Mouse (Mus musculus) hindbrain, embryonic 11.5 days (tissue): ENCODE results near the gene Arhgap18. TPM values are rescaled to one million over a fixed set of nuclear protein-coding genes. Genes with fewer than 3 reads are reported as not detected.

Source experiments
- ATAC-seq: fragments of 200-750 bp; cut with Nextera tagmentation; 2 replicates; pipeline ENCODE4 v1.8.0; 2017; ENCODE audit warnings: mild to moderate bottlenecking, moderate TSS enrichment, moderate library complexity; ENCODE audit not compliant: low FRiP score
- DNase-seq: peaks from one replicate; pipeline ENCODE4 v3.0.0-alpha.2; 2015; ENCODE audit warnings: low spot score
- H3K27ac ChIP-seq: fragments of 300-500 bp; sonication (generic); 2 replicates; pipeline ENCODE4 v1.5.1; 2014; ENCODE audit warnings: mild to moderate bottlenecking, low read depth, low read length
- H3K27me3 ChIP-seq: fragments of 300-500 bp; sonication (generic); 2 replicates; pipeline ENCODE4 v1.6.1; 2014; ENCODE audit warnings: mild to moderate bottlenecking, low read length, moderate library complexity, mixed read lengths; ENCODE audit not compliant: control insufficient read depth, insufficient read depth
- H3K36me3 ChIP-seq: fragments of 300-500 bp; sonication (generic); 2 replicates; pipeline ENCODE4 v1.6.1; 2014; ENCODE audit warnings: mild to moderate bottlenecking, low read length, moderate library complexity, mixed read lengths; ENCODE audit not compliant: control insufficient read depth, insufficient read depth
- H3K4me1 ChIP-seq: fragments of 300-500 bp; sonication (generic); replicated peaks from 2 replicates; pipeline ENCODE4 v1.6.1; 2014; ENCODE audit warnings: low read length, mixed read lengths; ENCODE audit not compliant: control insufficient read depth, insufficient read depth
- H3K4me2 ChIP-seq: fragments of 300-500 bp; sonication (generic); replicated peaks from 2 replicates; pipeline ENCODE4 v1.6.1; 2014; ENCODE audit warnings: mild to moderate bottlenecking, low read depth, low read length
- H3K4me3 ChIP-seq: fragments of 300-500 bp; sonication (generic); 2 replicates; pipeline ENCODE4 v1.5.1; 2014; ENCODE audit warnings: low read depth, low read length
- H3K9ac ChIP-seq: fragments of 300-500 bp; sonication (generic); 2 replicates; pipeline ENCODE4 v1.6.1; 2014; ENCODE audit warnings: low read depth, low read length
- H3K9me3 ChIP-seq: fragments of 300-500 bp; sonication (generic); 2 replicates; pipeline ENCODE4 v1.6.1; 2016; ENCODE audit warnings: low read length; ENCODE audit not compliant: control insufficient read depth
- WGBS: fragments of 180-500 bp; shearing (Covaris S2); extraction: QIAGEN DNeasy Blood & Tissue Kit; methylation state at CpG from one replicate; pipeline ENCODE4 v1.1.7; 2014; 5-methylcytosine and 5-hydroxymethylcytosine counted together
- polyA plus RNA-seq: library from polyadenylated mRNA; unstranded; fragments of >200 nt; fragmentation: Nextera tagmentation; extraction: Ambion mirVana; gene quantifications from 2 replicates; pipeline ENCODE4 v1.2.1, GENCODE M21; 2014

Gene Arhgap18
- 12.0 and 12.9 TPM in 2 replicates for polyA plus RNA-seq

- no peak within 1 kb of the TSS for H3K4me2 ChIP-seq
- no peaks in the 10 kb centered on the region for H3K36me3 ChIP-seq
- no peaks in the 10 kb centered on the region for H3K4me1 ChIP-seq
- no peak within 1 kb of the TSS for H3K4me3 ChIP-seq
- ATAC-seq (peak; percentile 23), DNase-seq (no peak)
- H3K9ac ChIP-seq: no peak within 1 kb of the TSS
- H3K9me3 ChIP-seq: no peaks in the 10 kb centered on the region
- no peaks in the 10 kb centered on the region for H3K27me3 ChIP-seq
- 83% methylated on average over 11 of the region's 11 CpGs for WGBS
- H3K27ac ChIP-seq: no peak within 1 kb of the TSS
These were observed at the start of gene Arhgap18 for GRCm38 (mm10) chr10:26752929-26753567. Gene Arhgap18, plus strand, starts transcription at chr10:26753421.

GRCm38 (mm10) chr10:26710458-26711011 lies 42.7 kb upstream of the Arhgap18 start:
- WGBS: 96% methylated on average over 7 of the region's 7 CpGs
- H3K9ac ChIP-seq: no peak overlapping the region
- no peak overlapping the region for H3K4me2 ChIP-seq

GRCm38 (mm10) chr10:26711068-26711467 lies 42.2 kb upstream of the Arhgap18 start:
- H3K36me3 ChIP-seq: no peaks in the 10 kb centered on the region
- DNase-seq (peak; percentile 75), ATAC-seq (peak; percentile 63; the same call in 1 of the 2 replicates)
- no peaks in the 10 kb centered on the region for H3K4me1 ChIP-seq
- no peak overlapping the region for H3K27ac ChIP-seq
- H3K27me3 ChIP-seq: no peaks in the 10 kb centered on the region
- no peak overlapping the region for H3K9ac ChIP-seq
- no peak overlapping the region for H3K4me3 ChIP-seq
- no peak overlapping the region for H3K4me2 ChIP-seq
- WGBS: 10% methylated on average over 3 of the region's 3 CpGs
- no peaks in the 10 kb centered on the region for H3K9me3 ChIP-seq

More at GRCm38 (mm10) chr10:26710458-26711011, 42.7 kb upstream of the Arhgap18 start:
- H3K36me3 ChIP-seq: no peaks in the 10 kb centered on the region
- no peaks in the 10 kb centered on the region for H3K9me3 ChIP-seq
- no peaks in the 10 kb centered on the region for H3K4me1 ChIP-seq
- H3K27me3 ChIP-seq: no peaks in the 10 kb centered on the region
- no peak overlapping the region for H3K4me3 ChIP-seq
- H3K27ac ChIP-seq: no peak overlapping the region
- DNase-seq: peak; percentile 10
- ATAC-seq: peak; percentile 49

- no peak for DNase-seq
- Histone ChIP-seq H3K27ac (no peak overlapping the region), H3K9me3 (no peaks in the 10 kb centered on the region), H3K4me3 (no peak overlapping the region), H3K4me1 (no peaks in the 10 kb centered on the region), H3K4me2 (no peak overlapping the region), H3K27me3 (no peaks in the 10 kb centered on the region), H3K36me3 (no peaks in the 10 kb centered on the region), H3K9ac (no peak overlapping the region)
- WGBS: 52% methylated on average over 3 of the region's 3 CpGs
- no peak for ATAC-seq
These were observed 39.2 kb upstream of the Arhgap18 start for GRCm38 (mm10) chr10:26713986-26714385.

GRCm38 (mm10) chr10:26724704-26725103 lies 28.5 kb upstream of the Arhgap18 start:
- H3K4me1 ChIP-seq: no peaks in the 10 kb centered on the region
- H3K4me3 ChIP-seq: no peak overlapping the region
- ATAC-seq (no peak), DNase-seq (no peak)
- H3K9ac ChIP-seq: no peak overlapping the region
- H3K27ac ChIP-seq: no peak overlapping the region
- no peak overlapping the region for H3K4me2 ChIP-seq
- no peaks in the 10 kb centered on the region for H3K27me3 ChIP-seq
- H3K9me3 ChIP-seq: no peaks in the 10 kb centered on the region
- 88% methylated on average over 2 of the region's 2 CpGs for WGBS
- no peaks in the 10 kb centered on the region for H3K36me3 ChIP-seq

- Histone ChIP-seq H3K36me3 (no peaks in the 10 kb centered on the region), H3K4me2 (no peak overlapping the region), H3K9ac (no peak overlapping the region), H3K4me3 (no peak overlapping the region), H3K27me3 (no peaks in the 10 kb centered on the region), H3K4me1 (no peaks in the 10 kb centered on the region), H3K27ac (no peak overlapping the region), H3K9me3 (no peaks in the 10 kb centered on the region)
- DNase-seq: no peak
- WGBS: 93% methylated on average over 3 of the region's 3 CpGs
- ATAC-seq: no peak
These were observed 28.0 kb upstream of the Arhgap18 start for GRCm38 (mm10) chr10:26725255-26725654.

GRCm38 (mm10) chr10:26750827-26751226 lies 2.4 kb upstream of the Arhgap18 start:
- no peaks in the 10 kb centered on the region for H3K4me1 ChIP-seq

GRCm38 (mm10) chr10:26752064-26752928 lies 925 bp upstream of the Arhgap18 start:
- ATAC-seq (peak; percentile 49; the same call in 1 of the 2 replicates), DNase-seq (peak; percentile 47)
- Histone ChIP-seq H3K4me1 (no peaks in the 10 kb centered on the region), H3K9me3 (no peaks in the 10 kb centered on the region), H3K4me3 (no peak overlapping the region), H3K27me3 (no peaks in the 10 kb centered on the region), H3K4me2 (no peak overlapping the region), H3K9ac (no peak overlapping the region), H3K36me3 (no peaks in the 10 kb centered on the region), H3K27ac (no peak overlapping the region)
- whole genome bisulfite sequencing: 76% methylated on average over 16 of the region's 16 CpGs

More at GRCm38 (mm10) chr10:26750827-26751226, 2.4 kb upstream of the Arhgap18 start:
- Histone ChIP-seq H3K27ac (no peak overlapping the region), H3K36me3 (no peaks in the 10 kb centered on the region), H3K9ac (no peak overlapping the region), H3K9me3 (no peaks in the 10 kb centered on the region), H3K4me3 (no peak overlapping the region), H3K27me3 (no peaks in the 10 kb centered on the region), H3K4me2 (no peak overlapping the region)
- WGBS: 81% methylated on average over 3 of the region's 3 CpGs
- DNase-seq (no peak), ATAC-seq (no peak)
